Mouse (Mus musculus): ENCODE results near the gene Lamtor2. TPM values are rescaled to one million over a fixed set of nuclear protein-coding genes. Genes with fewer than 3 reads are reported as not detected.
A peak's percentile ranks its signal among the peaks of the same experiment; 100 is the strongest.

Lamtor2 gene
- polyA plus RNA-seq, 1 experiment from 2014 or later, result 183 TPM

DNA sequence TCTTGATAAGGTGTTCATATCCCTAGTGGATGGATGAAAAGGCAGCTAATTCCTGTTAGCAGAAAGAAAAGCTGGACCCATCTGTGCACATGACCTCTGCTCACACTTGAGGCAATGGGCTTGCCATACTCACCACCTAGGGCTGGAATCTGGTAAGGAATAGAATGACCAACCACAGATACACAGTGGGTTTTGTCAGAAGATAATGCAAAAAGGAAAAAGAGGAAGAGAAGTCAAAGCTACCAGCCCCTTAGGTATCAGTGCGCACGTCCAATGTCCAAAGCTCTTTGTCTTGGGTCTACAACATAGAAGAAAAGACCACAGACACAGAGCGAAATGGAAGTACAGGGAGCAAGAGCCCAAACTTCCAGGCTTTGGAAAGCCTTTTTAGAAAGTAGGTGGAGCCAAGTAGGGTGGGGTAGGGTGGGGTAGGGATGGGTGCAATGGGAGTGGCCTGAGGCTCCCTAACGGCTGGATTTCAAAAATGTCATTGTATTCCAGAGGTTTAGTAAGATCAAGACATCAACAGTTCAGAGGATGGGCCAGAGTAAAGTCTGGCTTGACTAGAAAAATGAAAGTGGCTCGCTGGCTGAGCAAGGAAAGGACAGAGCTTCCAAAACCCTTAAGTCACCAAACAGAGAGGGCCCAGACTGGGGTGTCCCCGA lies 51.4 kb downstream of the Lamtor2 start:
- Histone ChIP-seq H3K27ac (replicated peaks) (peak overlapping the region; percentile 97), H3K36me3 (peaks cover 24% of the 10 kb centered on the region), H3K4me3 (replicated peaks) (peak overlapping the region; percentile 77), H3K9ac (peak overlapping the region; percentile 97), H3K4me2 (replicated peaks) (peak overlapping the region; percentile 80), H3K9me3 (replicated peaks) (no peaks in the 10 kb centered on the region), H3K4me1 (peaks cover 73% of the 10 kb centered on the region), H3K27me3 (no peaks in the 10 kb centered on the region)
- ATAC-seq (ENCODE audit: insufficient number of reproducible peaks, low FRiP score, low TSS enrichment, low read depth), result no peak
- WGBS, result 34% methylated on average over 6 of the region's 6 CpGs

DNA sequence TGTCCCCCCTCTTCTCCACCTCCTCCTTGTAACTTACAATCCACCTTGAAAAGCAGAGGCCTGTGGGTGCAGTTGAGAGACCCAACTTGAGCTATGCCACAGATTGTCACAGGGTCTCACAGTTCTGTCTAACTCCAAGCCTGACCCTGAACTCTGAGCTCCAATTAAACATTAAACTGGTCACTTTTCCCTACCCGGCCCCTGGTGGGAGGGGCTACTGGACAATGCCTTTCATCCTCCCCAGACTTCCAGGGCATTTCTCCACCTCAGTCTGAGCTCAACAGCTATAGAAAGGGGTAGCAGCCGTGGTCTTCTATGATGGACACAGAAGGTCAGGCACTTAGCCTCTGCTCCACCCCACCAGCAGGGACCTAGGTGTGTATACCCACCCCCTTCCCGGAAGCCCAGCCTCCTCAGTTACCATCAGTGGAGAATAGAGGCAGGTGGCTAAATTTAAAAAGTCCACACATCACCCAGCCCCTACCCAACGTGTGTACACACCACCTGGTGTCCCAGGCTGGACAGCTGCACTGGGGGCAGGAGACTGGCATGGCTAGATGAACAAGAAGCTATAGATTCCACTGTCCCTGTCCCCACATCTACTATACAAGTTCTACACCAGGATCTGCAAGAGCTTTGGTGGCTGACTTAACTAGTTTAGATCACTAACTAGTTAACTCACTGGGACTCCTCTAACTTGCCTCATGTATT lies 52.1 kb downstream of the Lamtor2 start:
- ATAC-seq (ENCODE audit: insufficient number of reproducible peaks, low FRiP score, low TSS enrichment, low read depth), result no peak
- Histone ChIP-seq H3K9ac (peak overlapping the region; percentile 97), H3K4me3 (replicated peaks) (peak overlapping the region; percentile 77), H3K4me1 (peaks cover 72% of the 10 kb centered on the region), H3K27me3 (no peaks in the 10 kb centered on the region), H3K4me2 (replicated peaks) (peak overlapping the region; percentile 80), H3K36me3 (peaks cover 29% of the 10 kb centered on the region), H3K27ac (replicated peaks) (peak overlapping the region; percentile 97), H3K9me3 (replicated peaks) (no peaks in the 10 kb centered on the region)
- 44% methylated on average over 4 of the region's 4 CpGs for WGBS

DNA sequence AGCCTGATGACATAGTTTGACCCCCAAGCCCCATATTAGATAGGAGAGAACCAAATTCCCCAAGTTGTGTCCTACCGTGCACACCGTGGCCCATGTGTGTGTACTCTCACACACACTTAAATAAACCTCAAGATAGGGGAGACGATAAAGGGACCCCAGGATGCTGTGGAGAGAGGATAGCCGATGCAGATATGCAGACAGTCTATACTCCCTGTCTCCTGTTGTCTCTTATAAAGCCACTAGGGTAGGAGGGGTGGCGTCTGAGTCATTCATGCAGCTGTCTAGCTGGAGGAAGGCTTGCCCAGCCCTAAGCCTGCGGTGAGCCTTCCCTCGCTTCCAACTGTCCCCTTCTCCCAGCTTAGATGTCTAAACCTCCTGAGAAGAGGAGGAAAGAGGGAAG lies 52.8 kb downstream of the Lamtor2 start:
- WGBS, result 77% methylated on average over 7 of the region's 7 CpGs
- ATAC-seq (ENCODE audit: insufficient number of reproducible peaks, low FRiP score, low TSS enrichment, low read depth), result no peak
- no peaks in the 10 kb centered on the region for H3K9me3 ChIP-seq (replicated peaks)
- peaks cover 72% of the 10 kb centered on the region for H3K4me1 ChIP-seq
- H3K4me2 ChIP-seq (replicated peaks), result peak overlapping the region; percentile 80
- peak overlapping the region; percentile 77 for H3K4me3 ChIP-seq (replicated peaks)
- peaks cover 35% of the 10 kb centered on the region for H3K36me3 ChIP-seq
- H3K9ac ChIP-seq, result no peak overlapping the region
- H3K27ac ChIP-seq (replicated peaks), result 0 out of 2 replicates have a peak overlapping the region, but pooled peaks have one; percentile 97
- H3K27me3 ChIP-seq, result no peaks in the 10 kb centered on the region

MicroRNAs within 50 kb of the gene (microRNA counts, 519-probe panel; counts per million panel counts)
- microRNA mmu-miR-1905, result not detected

Small RNA genes lying within 50 kb of the gene (microRNA-seq; reads per million reads assigned to microRNA genes)
- gene Mir1905 (ENCODE audit: borderline number of aligned reads), result not detected

Other genes starting within 250 kb of the Lamtor2 start
- 212 and 214 TPM in 2 replicates for gene Glmp, start 228.1 kb downstream of the Lamtor2 start, polyA plus RNA-seq (2015; fragmentation: Nextera tagmentation; extraction: Ambion mirVana)
- 26.0 and 27.1 TPM in 2 replicates for gene Tmem79, start 216.9 kb downstream of the Lamtor2 start, polyA plus RNA-seq (2015; fragmentation: Nextera tagmentation; extraction: Ambion mirVana)
- gene Smg5, start 216.8 kb downstream of the Lamtor2 start, polyA plus RNA-seq (2015; fragmentation: Nextera tagmentation; extraction: Ambion mirVana), result 41.8 and 48.6 TPM in 2 replicates
- gene Paqr6, start 188.5 kb downstream of the Lamtor2 start, polyA plus RNA-seq (2015; fragmentation: Nextera tagmentation; extraction: Ambion mirVana), result 8.3 and 10.1 TPM in 2 replicates
- 19.8 and 20.4 TPM in 2 replicates for gene Bglap3, start 180.3 kb downstream of the Lamtor2 start, polyA plus RNA-seq (2015; fragmentation: Nextera tagmentation; extraction: Ambion mirVana)
- gene Bglap2, start 174.4 kb downstream of the Lamtor2 start, polyA plus RNA-seq (2015; fragmentation: Nextera tagmentation; extraction: Ambion mirVana), result 13.8 and 15.5 TPM in 2 replicates
- gene Bglap, start 168.6 kb downstream of the Lamtor2 start, polyA plus RNA-seq (2015; fragmentation: Nextera tagmentation; extraction: Ambion mirVana), result 18.4 and 35.5 TPM in 2 replicates
- gene Pmf1, start 142.7 kb downstream of the Lamtor2 start, polyA plus RNA-seq (2015; fragmentation: Nextera tagmentation; extraction: Ambion mirVana), result 96.0 and 108 TPM in 2 replicates
- 16.3 and 17.9 TPM in 2 replicates for gene Slc25a44, start 127.9 kb downstream of the Lamtor2 start, polyA plus RNA-seq (2015; fragmentation: Nextera tagmentation; extraction: Ambion mirVana)
- gene Sema4a, start 91.9 kb downstream of the Lamtor2 start, polyA plus RNA-seq (2015; fragmentation: Nextera tagmentation; extraction: Ambion mirVana), result 18.5 and 21.9 TPM in 2 replicates
- 625 and 678 TPM in 2 replicates for gene Lmna, start 43.1 kb downstream of the Lamtor2 start, polyA plus RNA-seq (2015; fragmentation: Nextera tagmentation; extraction: Ambion mirVana)
- 22.5 and 22.8 TPM in 2 replicates for gene Mex3a, start 20.7 kb downstream of the Lamtor2 start, polyA plus RNA-seq (2015; fragmentation: Nextera tagmentation; extraction: Ambion mirVana)
- 96.3 and 107 TPM in 2 replicates for gene Rab25, start 4.8 kb downstream of the Lamtor2 start, polyA plus RNA-seq (2015; fragmentation: Nextera tagmentation; extraction: Ambion mirVana)
- 44.4 and 47.6 TPM in 2 replicates for gene Ubqln4, start 684 bp upstream of the Lamtor2 start, polyA plus RNA-seq (2015; fragmentation: Nextera tagmentation; extraction: Ambion mirVana)
- 339 and 341 TPM in 2 replicates for gene Ssr2, start 22.8 kb upstream of the Lamtor2 start, polyA plus RNA-seq (2015; fragmentation: Nextera tagmentation; extraction: Ambion mirVana)
- gene Arhgef2, start 52.9 kb upstream of the Lamtor2 start, polyA plus RNA-seq (2015; fragmentation: Nextera tagmentation; extraction: Ambion mirVana), result 96.6 and 97.9 TPM in 2 replicates
- not detected in 2 replicates for gene Rxfp4, start 100.1 kb upstream of the Lamtor2 start, polyA plus RNA-seq (2015; fragmentation: Nextera tagmentation; extraction: Ambion mirVana)
- 78.6 and 91.4 TPM in 2 replicates for gene Khdc4, start 132.7 kb upstream of the Lamtor2 start, polyA plus RNA-seq (2015; fragmentation: Nextera tagmentation; extraction: Ambion mirVana)
- 68.3 and 71.6 TPM in 2 replicates for gene Rit1, start 163.8 kb upstream of the Lamtor2 start, polyA plus RNA-seq (2015; fragmentation: Nextera tagmentation; extraction: Ambion mirVana)
- 19.0 and 23.3 TPM in 2 replicates for gene Syt11, start 222.1 kb upstream of the Lamtor2 start, polyA plus RNA-seq (2015; fragmentation: Nextera tagmentation; extraction: Ambion mirVana)